Mouse (Mus musculus): ENCODE measurements around the gene Cdc42bpg.

DNA sequence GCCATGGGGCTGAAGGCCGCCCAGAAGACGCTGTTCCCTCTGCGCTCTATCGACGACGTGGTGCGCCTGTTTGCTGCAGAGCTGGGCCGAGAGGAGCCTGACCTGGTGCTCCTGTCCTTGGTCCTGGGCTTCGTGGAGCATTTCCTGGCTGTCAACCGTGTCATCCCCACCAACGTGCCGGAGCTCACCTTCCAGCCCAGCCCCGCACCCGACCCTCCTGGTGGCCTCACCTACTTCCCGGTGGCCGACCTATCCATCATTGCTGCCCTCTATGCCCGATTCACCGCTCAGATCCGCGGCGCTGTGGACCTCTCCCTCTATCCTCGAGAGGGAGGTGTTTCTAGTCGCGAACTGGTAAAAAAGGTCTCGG, 29.2 kb downstream of the Cdc42bpg start:
- TF ChIP-seq POLR2A (IDR thresholded peaks at IDR 0.05; ENCODE audit: low read depth, low read length) = no peak
- no peak for TF ChIP-seq CTCF (IDR thresholded peaks at IDR 0.05; ENCODE audit: extremely low read depth, insufficient read depth, insufficient read length, insufficient replicate concordance)

Measured in spleen, adult 2 months (tissue).